Mouse (Mus musculus) yolk sac, embryonic 10.5 days (tissue): ENCODE data around the gene Etl4.
A peak's percentile ranks its signal among the peaks of the same experiment; 100 is the strongest.
"Not testable (repeated sequence)": the region's sequence is repeated elsewhere in the genome, so short reads cannot be mapped to it uniquely, and the experiment has no call there.

Source experiments
- DNase-seq: peaks from one replicate; pipeline ENCODE4 v3.0.0-alpha.2; 2017; ENCODE audit warnings: low spot score

The Etl4 gene

GRCm38 (mm10) chr2:20167566-20167965 lies 258.0 kb downstream of the Etl4 start:
- DNase-seq = no peak

GRCm38 (mm10) chr2:20168156-20168555 lies 258.6 kb downstream of the Etl4 start:
- no peak for DNase-seq

DNA sequence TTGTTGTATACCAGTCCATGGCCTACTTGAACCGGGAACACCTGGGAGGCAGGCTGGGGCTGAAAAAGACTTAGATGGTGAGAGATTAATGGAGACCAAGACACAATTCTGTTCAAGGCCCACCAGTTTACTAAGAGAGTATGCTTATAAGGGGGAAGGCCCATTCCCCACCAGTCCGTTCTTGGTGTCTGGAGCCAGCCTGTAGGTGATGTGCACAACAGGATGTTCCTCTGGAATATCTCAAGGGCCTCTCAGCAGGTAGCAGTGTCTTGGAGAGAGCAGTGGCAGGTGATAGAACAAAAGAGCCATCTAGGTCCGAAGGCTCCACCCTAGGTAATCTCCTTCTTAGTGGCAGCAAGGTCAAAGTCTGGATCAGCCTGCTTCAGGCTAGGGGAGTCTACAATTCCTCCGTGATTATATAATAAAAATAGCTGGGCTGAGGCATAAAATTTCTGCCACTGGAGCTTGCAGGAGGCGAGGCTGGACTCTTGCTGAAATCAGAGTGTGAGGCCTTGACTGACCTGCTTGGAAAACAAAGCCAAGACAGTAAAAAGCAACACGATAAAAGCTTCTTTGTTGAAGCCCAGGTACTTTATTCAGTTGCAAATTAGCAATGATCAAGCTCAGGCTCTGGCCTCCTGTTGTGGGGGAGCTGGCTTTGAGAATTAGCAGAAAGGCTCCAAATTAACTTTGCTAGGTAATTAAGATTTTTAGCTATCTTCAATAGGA lies 267.0 kb downstream of the Etl4 start:
- DNase-seq = not testable (repeated sequence)

GRCm38 (mm10) chr2:20177236-20177635 lies 267.7 kb downstream of the Etl4 start:
- DNase-seq = not testable (repeated sequence)

- not testable (repeated sequence) for DNase-seq
These were observed 271.0 kb downstream of the Etl4 start for GRCm38 (mm10) chr2:20180561-20180960.

GRCm38 (mm10) chr2:20187223-20187622 lies 277.6 kb downstream of the Etl4 start:
- DNase-seq = not testable (repeated sequence)

GRCm38 (mm10) chr2:20203011-20203410 lies 293.4 kb downstream of the Etl4 start:
- DNase-seq = no peak

DNA sequence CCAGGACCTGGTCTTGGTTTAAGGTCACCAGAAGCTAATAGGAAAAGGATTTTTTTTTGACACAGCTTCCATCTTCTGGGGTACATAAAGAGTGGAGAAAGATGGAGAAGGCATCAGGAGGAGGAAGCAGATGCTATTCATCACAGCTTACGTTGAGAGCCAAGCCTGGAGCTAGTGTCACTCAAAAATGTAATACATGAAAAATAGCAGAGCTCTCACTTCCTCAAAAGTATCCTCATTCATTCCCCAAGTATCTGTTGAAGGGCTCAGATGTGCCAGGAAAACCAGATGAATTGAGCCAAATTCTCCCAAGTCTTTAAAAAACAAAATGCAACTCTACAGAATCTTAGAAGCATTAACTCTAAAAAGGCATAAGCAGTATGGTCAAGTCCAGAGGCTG lies 297.1 kb downstream of the Etl4 start:
- no peak for DNase-seq

GRCm38 (mm10) chr2:20208683-20209194 lies 299.2 kb downstream of the Etl4 start:
- DNase-seq = no peak

GRCm38 (mm10) chr2:20209359-20209758 lies 299.8 kb downstream of the Etl4 start:
- DNase-seq = no peak

GRCm38 (mm10) chr2:20216275-20216674 lies 306.7 kb downstream of the Etl4 start:
- no peak for DNase-seq

- no peak for DNase-seq
These were observed 307.3 kb downstream of the Etl4 start for GRCm38 (mm10) chr2:20216686-20217437.

DNA sequence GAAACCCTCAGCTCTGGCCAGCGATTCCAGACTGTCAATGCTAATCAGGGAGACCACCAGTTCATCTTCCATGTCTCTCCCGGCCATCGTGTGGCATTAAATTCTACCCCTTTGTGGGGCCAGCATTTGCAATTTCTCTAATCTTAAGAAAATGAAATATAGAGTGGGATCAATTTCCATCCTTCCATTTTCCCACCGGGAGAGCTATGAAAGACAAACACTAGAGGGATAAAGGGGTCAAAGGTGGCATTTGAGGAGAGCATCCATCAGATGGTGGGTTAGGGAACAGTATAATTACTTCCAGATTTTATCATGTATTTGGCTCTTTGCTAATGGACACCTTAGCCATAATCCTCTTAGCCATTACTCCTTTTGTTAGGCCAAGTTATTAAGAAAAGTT lies 321.8 kb downstream of the Etl4 start:
- no peak for DNase-seq

DNA sequence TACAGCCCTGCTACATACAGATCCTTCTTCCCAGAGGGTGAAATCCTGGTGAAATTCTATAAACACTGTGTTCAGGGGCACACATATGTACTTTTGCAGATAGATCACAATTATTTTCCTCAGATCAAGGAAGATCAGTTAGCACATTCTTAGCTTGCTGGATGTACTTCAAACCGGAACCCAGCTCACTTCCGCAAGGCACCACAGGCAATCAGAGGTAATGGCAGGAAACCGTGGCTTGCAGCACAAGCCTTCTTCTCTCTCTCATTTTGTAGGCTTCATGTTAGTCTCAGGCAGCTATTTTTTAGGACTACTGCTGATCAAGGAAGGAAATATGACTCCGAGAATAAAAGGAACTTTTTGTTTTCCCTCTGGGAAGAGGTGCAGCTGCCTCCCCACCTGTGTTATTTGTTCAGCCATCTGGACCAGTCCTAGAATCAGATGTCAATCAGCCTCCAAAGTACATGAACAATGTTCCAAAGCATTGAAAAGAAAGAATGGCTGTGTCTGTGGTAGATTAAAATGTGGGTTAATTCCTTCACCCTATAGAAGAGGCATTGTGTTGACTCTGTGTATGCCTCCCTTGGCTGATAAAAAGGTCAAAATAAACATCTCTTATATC lies 338.6 kb downstream of the Etl4 start:
- DNase-seq = no peak

- DNase-seq = no peak
These were observed 339.8 kb downstream of the Etl4 start for GRCm38 (mm10) chr2:20249403-20249802.

GRCm38 (mm10) chr2:20276124-20276523 lies 366.5 kb downstream of the Etl4 start:
- DNase-seq = peak; percentile 15

- no peak for DNase-seq
These were observed 372.3 kb downstream of the Etl4 start for GRCm38 (mm10) chr2:20281903-20282302.

GRCm38 (mm10) chr2:20284425-20284824 lies 374.8 kb downstream of the Etl4 start:
- no peak for DNase-seq

GRCm38 (mm10) chr2:20290982-20291740 lies 381.6 kb downstream of the Etl4 start:
- peak; percentile 25 for DNase-seq

GRCm38 (mm10) chr2:20291741-20292110 lies 382.1 kb downstream of the Etl4 start:
- DNase-seq = no peak

- no peak for DNase-seq
These were observed 383.8 kb downstream of the Etl4 start for GRCm38 (mm10) chr2:20293336-20293735.

DNA sequence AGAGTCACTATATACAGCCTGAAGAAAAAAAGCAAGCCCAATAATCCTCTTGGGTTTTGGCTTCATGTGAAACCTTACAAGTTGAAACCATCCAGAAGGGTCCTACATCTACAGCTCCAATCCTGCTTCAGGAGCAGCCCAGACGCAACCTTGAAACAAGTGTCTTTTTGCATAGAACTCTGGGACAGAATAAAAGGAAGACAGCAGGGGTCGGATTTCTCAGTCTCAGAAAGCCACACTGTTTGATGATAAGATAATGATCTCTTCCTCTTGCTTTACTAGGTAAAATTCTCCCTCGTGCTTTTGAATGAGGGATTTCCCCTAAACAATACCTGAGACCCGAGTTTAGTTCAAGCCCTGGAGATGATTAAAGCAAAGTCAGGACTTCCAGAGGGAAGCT lies 385.0 kb downstream of the Etl4 start:
- DNase-seq = no peak
